Mouse (Mus musculus) E14TG2a.4 (cell line): ENCODE results near the gene 2310057M21Rik.

Source experiments
- CTCF ChIP-seq: conservative IDR thresholded peaks from 2 replicates; pipeline ENCODE4 v1.5.1; 2014; ENCODE audit warnings: low read length
- POU5F1 ChIP-seq: IDR thresholded peaks from 2 replicates; pipeline ENCODE4 v1.6.1; 2014; ENCODE audit warnings: low read length, borderline replicate concordance

- TF ChIP-seq CTCF (no peak), POU5F1 (no peak)
Measured at GRCm38 (mm10) chr7:131362269-131362614, 317 bp downstream of the 2310057M21Rik start.
